Mouse (Mus musculus) ES-Bruce4 (cell line): ENCODE measurements around the gene Rnf26.

Experiments
- CTCF ChIP-seq: IDR thresholded peaks from one replicate; pipeline ENCODE4 v1.8.1; 2011; ENCODE audit warnings: low read depth, low read length
- EP300 ChIP-seq: IDR thresholded peaks from 2 replicates; pipeline ENCODE4 v1.6.1; 2011; ENCODE audit warnings: low read depth, low read length; ENCODE audit not compliant: insufficient read depth
- POLR2A ChIP-seq: IDR thresholded peaks from one replicate; pipeline ENCODE4 v1.8.1; 2011; ENCODE audit warnings: low read length; ENCODE audit not compliant: insufficient read depth

DNA sequence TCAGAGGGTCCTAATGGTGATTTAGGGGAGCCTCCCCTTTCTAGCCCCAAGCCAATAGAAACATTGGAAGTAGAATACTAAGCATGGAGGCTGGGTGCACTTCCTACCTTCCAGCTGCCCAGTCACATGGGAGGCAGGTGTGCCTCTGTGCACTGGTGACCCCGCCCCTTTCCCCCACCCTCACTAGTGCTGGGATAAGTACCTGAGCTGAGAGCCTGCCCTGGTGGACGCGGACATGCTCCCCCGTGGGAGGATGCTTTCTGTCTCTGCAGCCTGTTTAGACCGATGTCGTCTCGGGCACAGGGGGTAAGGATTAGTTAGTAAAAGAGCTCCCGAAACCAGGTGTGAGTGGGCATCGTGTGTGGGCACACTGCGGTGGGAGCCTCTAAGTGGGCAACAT lies 26.4 kb downstream of the Rnf26 start:
- no peak for TF ChIP-seq CTCF
- TF ChIP-seq EP300, result no peak
- TF ChIP-seq POLR2A, result no peak
